Mouse (Mus musculus) embryonic facial prominence, embryonic 14.5 days (tissue): Measurements from ENCODE around the gene Ddi2. TPM values are rescaled to one million over a fixed set of nuclear protein-coding genes. Genes with fewer than 3 reads are reported as not detected.

Experiments used
- ATAC-seq: fragments of 200-750 bp; cut with Nextera tagmentation; 2 replicates; pipeline ENCODE4 v1.8.0; 2017; ENCODE audit warnings: low read depth, moderate number of reproducible peaks, moderate TSS enrichment
- DNase-seq: peaks from one replicate; pipeline ENCODE4 v3.0.0-alpha.2; 2015; ENCODE audit warnings: low spot score
- H3K27ac ChIP-seq: fragments of 300-500 bp; sonication (generic); replicated peaks from 2 replicates; pipeline ENCODE4 v1.5.1; 2014; ENCODE audit warnings: low read depth, mild to moderate bottlenecking, low read length, moderate library complexity
- H3K27me3 ChIP-seq: fragments of 300-500 bp; sonication (generic); replicated peaks from 2 replicates; pipeline ENCODE4 v1.6.1; 2014; ENCODE audit warnings: low read length; ENCODE audit not compliant: control insufficient read depth, insufficient read depth
- H3K36me3 ChIP-seq: fragments of 300-500 bp; sonication (generic); 2 replicates; pipeline ENCODE4 v1.6.1; 2014; ENCODE audit warnings: low read length, mixed read lengths; ENCODE audit not compliant: control insufficient read depth, insufficient read depth
- H3K4me1 ChIP-seq: fragments of 300-500 bp; sonication (generic); 2 replicates; pipeline ENCODE4 v1.6.1; 2014; ENCODE audit warnings: antibody characterized with exemption, low read length; ENCODE audit not compliant: control insufficient read depth, insufficient read depth
- H3K4me2 ChIP-seq: fragments of 300-500 bp; sonication (generic); 2 replicates; pipeline ENCODE4 v1.6.1; 2014; ENCODE audit warnings: low read depth, mild to moderate bottlenecking, low read length, moderate library complexity, mixed read lengths
- H3K4me3 ChIP-seq: fragments of 300-500 bp; sonication (generic); 2 replicates; pipeline ENCODE4 v1.5.1; 2014; ENCODE audit warnings: low read depth, mild to moderate bottlenecking, low read length
- H3K9ac ChIP-seq: fragments of 300-500 bp; sonication (generic); 2 replicates; pipeline ENCODE4 v1.6.1; 2014; ENCODE audit warnings: low read depth, mild to moderate bottlenecking, low read length, moderate library complexity, mixed read lengths
- H3K9me3 ChIP-seq: fragments of 300-500 bp; sonication (generic); 2 replicates; pipeline ENCODE4 v1.6.1; 2016; ENCODE audit warnings: low read length; ENCODE audit not compliant: control insufficient read depth
- WGBS: fragments of 180-500 bp; shearing (Covaris S2); extraction: QIAGEN DNeasy Blood & Tissue Kit; methylation state at CpG from one replicate; pipeline ENCODE4 v1.1.7; 2014; 5-methylcytosine and 5-hydroxymethylcytosine counted together
- polyA plus RNA-seq: library from polyadenylated mRNA; unstranded; fragments of >200 nt; fragmentation: Nextera tagmentation; extraction: Ambion mirVana; gene quantifications from 2 replicates; pipeline ENCODE4 v1.2.1, GENCODE M21; 2014

The Ddi2 gene
- polyA plus RNA-seq, 1 experiment from 2014 or later, result 18.8 TPM

- Histone ChIP-seq H3K36me3 (peaks cover 17% of the 10 kb centered on the region), H3K4me3 (peak overlapping the region; percentile 99), H3K27ac (peak overlapping the region; percentile 39; the same call in 1 of the 2 replicates), H3K4me1 (peaks cover 19% of the 10 kb centered on the region), H3K9ac (0 out of 2 replicates have a peak overlapping the region, but pooled peaks have one; percentile 95), H3K27me3 (no peaks in the 10 kb centered on the region), H3K4me2 (peak overlapping the region; percentile 69), H3K9me3 (0 out of 2 replicates have a peak, but pooled peaks cover 4% of the 10 kb centered on the region)
- 64% methylated on average over 6 of the region's 6 CpGs for WGBS
- peak; percentile 87 for DNase-seq
- peak; percentile 59 for ATAC-seq
Observed at GRCm38 (mm10) chr4:141720761-141721523, 2.3 kb downstream of the Ddi2 start.

GRCm38 (mm10) chr4:141719304-141719703, 3.9 kb downstream of the Ddi2 start:
- H3K9me3 ChIP-seq, result 0 out of 2 replicates have a peak, but pooled peaks cover 4% of the 10 kb centered on the region
- H3K27me3 ChIP-seq, result no peaks in the 10 kb centered on the region
- WGBS, result 81% methylated on average over 1 of the region's 1 CpGs
- no peak overlapping the region for H3K27ac ChIP-seq
- H3K4me2 ChIP-seq, result no peak overlapping the region
- no peak overlapping the region for H3K4me3 ChIP-seq
- peaks cover 17% of the 10 kb centered on the region for H3K36me3 ChIP-seq
- ATAC-seq (no peak), DNase-seq (no peak)
- H3K9ac ChIP-seq, result 0 out of 2 replicates have a peak overlapping the region, but pooled peaks have one; percentile 22
- H3K4me1 ChIP-seq, result peaks cover 23% of the 10 kb centered on the region

- 71% methylated on average over 4 of the region's 4 CpGs for WGBS
- H3K36me3 ChIP-seq, result peaks cover 26% of the 10 kb centered on the region
- no peak for DNase-seq
- H3K4me2 ChIP-seq, result no peak overlapping the region
- no peak for ATAC-seq
- H3K9me3 ChIP-seq, result 0 out of 2 replicates have a peak, but pooled peaks cover 4% of the 10 kb centered on the region
- H3K9ac ChIP-seq, result no peak overlapping the region
- H3K27ac ChIP-seq, result no peak overlapping the region
- H3K4me3 ChIP-seq, result no peak overlapping the region
- peaks cover 16% of the 10 kb centered on the region; the same call in 1 of the 2 replicates for H3K4me1 ChIP-seq
- H3K27me3 ChIP-seq, result no peaks in the 10 kb centered on the region
Observed at GRCm38 (mm10) chr4:141717633-141718032, 5.6 kb downstream of the Ddi2 start.

GRCm38 (mm10) chr4:141715027-141715426, 8.2 kb downstream of the Ddi2 start:
- Histone ChIP-seq H3K4me3 (no peak overlapping the region), H3K36me3 (peaks cover 44% of the 10 kb centered on the region), H3K4me1 (0 out of 2 replicates have a peak, but pooled peaks cover 4% of the 10 kb centered on the region), H3K27ac (0 out of 2 replicates have a peak overlapping the region, but pooled peaks have one; percentile 0), H3K27me3 (no peaks in the 10 kb centered on the region), H3K9ac (no peak overlapping the region), H3K9me3 (0 out of 2 replicates have a peak, but pooled peaks cover under 1% of the 10 kb centered on the region), H3K4me2 (no peak overlapping the region)
- 43% methylated on average over 2 of the region's 2 CpGs for WGBS
- ATAC-seq (peak; percentile 77), DNase-seq (peak; percentile 40)

- no peaks in the 10 kb centered on the region for H3K9me3 ChIP-seq
- H3K4me1 ChIP-seq, result 0 out of 2 replicates have a peak, but pooled peaks cover 4% of the 10 kb centered on the region
- DNase-seq, result no peak
- no peak overlapping the region for H3K4me2 ChIP-seq
- 81% methylated on average over 5 of the region's 5 CpGs for WGBS
- H3K27me3 ChIP-seq, result no peaks in the 10 kb centered on the region
- no peak overlapping the region for H3K4me3 ChIP-seq
- no peak overlapping the region for H3K27ac ChIP-seq
- no peak for ATAC-seq
- H3K9ac ChIP-seq, result no peak overlapping the region
- peaks cover 53% of the 10 kb centered on the region for H3K36me3 ChIP-seq
Observed at GRCm38 (mm10) chr4:141713598-141714142, 9.5 kb downstream of the Ddi2 start.

- Histone ChIP-seq H3K4me3 (no peak overlapping the region), H3K36me3 (peaks cover 69% of the 10 kb centered on the region), H3K9ac (no peak overlapping the region), H3K4me2 (no peak overlapping the region), H3K27ac (no peak overlapping the region), H3K27me3 (no peaks in the 10 kb centered on the region), H3K9me3 (no peaks in the 10 kb centered on the region), H3K4me1 (0 out of 2 replicates have a peak, but pooled peaks cover 4% of the 10 kb centered on the region)
- no peak for ATAC-seq
- DNase-seq, result no peak
- 100% methylated on average over 1 of the region's 1 CpGs for WGBS
Observed at GRCm38 (mm10) chr4:141711250-141711649, 12.0 kb downstream of the Ddi2 start.

- DNase-seq, result no peak
- Histone ChIP-seq H3K4me3 (no peak overlapping the region), H3K27ac (no peak overlapping the region), H3K9ac (no peak overlapping the region), H3K36me3 (peaks cover 92% of the 10 kb centered on the region), H3K27me3 (no peaks in the 10 kb centered on the region), H3K4me2 (no peak overlapping the region), H3K9me3 (no peaks in the 10 kb centered on the region), H3K4me1 (no peaks in the 10 kb centered on the region)
- 92% methylated on average over 2 of the region's 2 CpGs for WGBS
- no peak for ATAC-seq
Observed at GRCm38 (mm10) chr4:141708971-141709370, 14.2 kb downstream of the Ddi2 start.

GRCm38 (mm10) chr4:141708005-141708404, 15.2 kb downstream of the Ddi2 start:
- ATAC-seq, result no peak
- Histone ChIP-seq H3K27me3 (no peaks in the 10 kb centered on the region), H3K4me2 (no peak overlapping the region), H3K4me3 (no peak overlapping the region), H3K9me3 (no peaks in the 10 kb centered on the region), H3K36me3 (peaks cover 96% of the 10 kb centered on the region), H3K27ac (no peak overlapping the region), H3K4me1 (no peaks in the 10 kb centered on the region), H3K9ac (no peak overlapping the region)
- 89% methylated on average over 7 of the region's 7 CpGs for WGBS
- no peak for DNase-seq
